Mouse (Mus musculus): ENCODE results near the gene Slc25a45.

GRCm38 (mm10) chr19:5877618-5878361, at the start of gene Slc25a45:
- TF ChIP-seq CTCF (IDR thresholded peaks at IDR 0.05; ENCODE audit: borderline replicate concordance, insufficient read depth, low read length) = peak; percentile 95
- TF ChIP-seq POLR2A (IDR thresholded peaks at IDR 0.05; ENCODE audit: low read depth, low read length) = no peak
